Mouse (Mus musculus) spleen, adult 2 months (tissue): Measurements from ENCODE around the gene Dnah14. TPM values are rescaled to one million over a fixed set of nuclear protein-coding genes. Genes with fewer than 3 reads are reported as not detected.

Source experiments
- DNase-seq, 2 experiments: peaks; one replicate each; pipeline versions ENCODE4 v3.0.0 to v3.0.0-alpha.2; 2012 to 2021; ENCODE audit warnings: low spot score in 2 of 2, low read depth in 1 of 2
- H3K27ac ChIP-seq: fragments of 200-500 bp; 2 replicates; pipeline ENCODE4 v1.5.1; 2012; ENCODE audit warnings: low read length, inconsistent platforms; ENCODE audit not compliant: insufficient read depth
- H3K27me3 ChIP-seq: fragments of 200-500 bp; 2 replicates; pipeline ENCODE4 v1.6.1; 2012; ENCODE audit warnings: mild to moderate bottlenecking, moderate library complexity, low read length, inconsistent platforms; ENCODE audit not compliant: control insufficient read depth, insufficient read depth
- H3K36me3 ChIP-seq: fragments of 200-500 bp; 2 replicates; pipeline ENCODE4 v1.6.1; 2012; ENCODE audit warnings: mild to moderate bottlenecking, low read length, inconsistent platforms; ENCODE audit not compliant: control insufficient read depth, insufficient read depth
- H3K4me1 ChIP-seq: fragments of 200-500 bp; 2 replicates; pipeline ENCODE4 v1.6.1; 2011; ENCODE audit warnings: inconsistent platforms; ENCODE audit not compliant: control insufficient read depth, insufficient read depth, insufficient read length
- H3K4me3 ChIP-seq: fragments of 200-500 bp; 2 replicates; pipeline ENCODE4 v1.5.1; 2011; ENCODE audit warnings: mild to moderate bottlenecking, inconsistent platforms; ENCODE audit not compliant: insufficient read depth, insufficient read length; ENCODE audit errors: extremely low read depth
- CTCF ChIP-seq: fragments of 200-500 bp; IDR thresholded peaks from 2 replicates; pipeline ENCODE4 v1.5.1; 2011; ENCODE audit warnings: mild to moderate bottlenecking, inconsistent platforms; ENCODE audit not compliant: insufficient read depth, insufficient read length, insufficient replicate concordance; ENCODE audit errors: extremely low read depth
- POLR2A ChIP-seq: fragments of 200-500 bp; IDR thresholded peaks from 2 replicates; pipeline ENCODE4 v1.6.1; 2011; ENCODE audit warnings: low read depth, low read length, inconsistent platforms
- WGBS: fragments of 180-500 bp; shearing (Covaris S2); methylation state at CpG from one replicate; pipeline ENCODE4 v1.1.7; 2018; 5-methylcytosine and 5-hydroxymethylcytosine counted together
- polyA plus RNA-seq: library from polyadenylated mRNA; depleted of rRNA; stranded (reverse); fragments of >200 nt; gene quantifications from 2 replicates; pipeline ENCODE4 v1.2.3, GENCODE M21; 2012

Dnah14 gene
- polyA plus RNA-seq, 1 experiment = not detected

- no peak overlapping the region for H3K27ac ChIP-seq
- no peaks in the 10 kb centered on the region for H3K36me3 ChIP-seq
- TF ChIP-seq CTCF (no peak), POLR2A (no peak)
- no peak for DNase-seq
- no peak overlapping the region for H3K4me3 ChIP-seq
- WGBS = 78% methylated on average over 12 of the region's 12 CpGs
- no peaks in the 10 kb centered on the region for H3K27me3 ChIP-seq
- no peaks in the 10 kb centered on the region for H3K4me1 ChIP-seq
Observed at GRCm38 (mm10) chr1:181637997-181638713, 61.8 kb downstream of the Dnah14 start.

DNA sequence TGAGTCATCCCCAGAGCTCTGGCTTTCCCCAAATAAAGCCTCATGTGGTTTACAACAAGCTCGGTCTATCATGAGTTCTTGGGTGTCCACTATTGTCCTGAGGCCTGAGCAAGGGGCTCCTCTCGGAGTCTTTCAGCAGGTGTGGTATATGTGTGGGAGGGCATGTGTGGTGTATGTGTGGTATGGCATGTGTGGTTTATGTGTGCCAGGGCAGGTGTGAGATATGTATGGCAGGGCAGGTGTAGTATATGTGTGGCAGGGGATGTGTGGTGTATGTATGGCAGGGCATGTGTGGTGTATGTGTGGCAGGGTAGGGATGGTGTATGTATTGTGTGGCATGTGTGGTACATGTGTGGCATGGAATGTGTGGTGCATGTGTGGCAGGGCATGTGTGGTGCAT, 64.0 kb downstream of the Dnah14 start:
- 76% methylated on average over 2 of the region's 2 CpGs for WGBS
- Histone ChIP-seq H3K27ac (no peak overlapping the region), H3K27me3 (no peaks in the 10 kb centered on the region), H3K4me1 (no peaks in the 10 kb centered on the region), H3K36me3 (no peaks in the 10 kb centered on the region), H3K4me3 (no peak overlapping the region)
- DNase-seq = no peak
- TF ChIP-seq CTCF = no peak
- TF ChIP-seq POLR2A = no peak

GRCm38 (mm10) chr1:181647467-181647866, 71.1 kb downstream of the Dnah14 start:
- H3K4me3 ChIP-seq = no peak overlapping the region
- H3K27ac ChIP-seq = no peak overlapping the region
- H3K36me3 ChIP-seq = no peaks in the 10 kb centered on the region
- DNase-seq = no peak
- no peak for TF ChIP-seq POLR2A
- TF ChIP-seq CTCF = no peak
- WGBS = 61% methylated on average over 8 of the region's 8 CpGs
- no peaks in the 10 kb centered on the region for H3K27me3 ChIP-seq
- H3K4me1 ChIP-seq = no peaks in the 10 kb centered on the region

GRCm38 (mm10) chr1:181653481-181653880, 77.1 kb downstream of the Dnah14 start:
- no peak for DNase-seq

GRCm38 (mm10) chr1:181656421-181656820, 80.1 kb downstream of the Dnah14 start:
- DNase-seq = no peak
- Histone ChIP-seq H3K4me1 (no peaks in the 10 kb centered on the region), H3K4me3 (no peak overlapping the region), H3K27me3 (no peaks in the 10 kb centered on the region), H3K36me3 (no peaks in the 10 kb centered on the region), H3K27ac (no peak overlapping the region)
- TF ChIP-seq CTCF (no peak), POLR2A (no peak)
- WGBS = 88% methylated on average over 5 of the region's 5 CpGs

More at GRCm38 (mm10) chr1:181653481-181653880, 77.1 kb downstream of the Dnah14 start:
- Histone ChIP-seq H3K27me3 (no peaks in the 10 kb centered on the region), H3K4me3 (no peak overlapping the region), H3K36me3 (no peaks in the 10 kb centered on the region), H3K4me1 (no peaks in the 10 kb centered on the region), H3K27ac (no peak overlapping the region)
- no peak for TF ChIP-seq POLR2A
- TF ChIP-seq CTCF = no peak
- WGBS = 70% methylated on average over 3 of the region's 3 CpGs

DNA sequence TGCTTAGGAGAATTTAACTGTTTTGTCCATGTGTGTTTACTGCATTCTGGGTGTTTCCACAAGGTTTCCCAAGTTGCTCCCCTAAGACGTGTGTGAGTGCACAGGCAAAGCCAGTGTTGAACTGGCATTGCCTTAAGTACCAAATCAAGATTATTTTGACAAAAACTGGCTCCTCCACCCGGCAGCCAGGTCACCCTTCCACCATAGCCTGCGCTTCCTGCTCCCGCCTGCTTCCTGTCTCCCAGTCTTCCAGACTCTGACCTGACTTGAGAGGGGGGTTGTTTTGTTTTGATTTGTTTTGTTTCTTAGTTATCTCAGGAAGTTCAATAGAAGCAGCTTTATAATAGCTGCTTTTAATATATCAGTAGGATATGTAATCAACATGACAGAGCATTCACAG, 90.4 kb downstream of the Dnah14 start:
- 62% methylated on average over 4 of the region's 4 CpGs for WGBS
- no peak overlapping the region for H3K27ac ChIP-seq

More for the DNA sequence above, 90.4 kb downstream of the Dnah14 start:
- Histone ChIP-seq H3K36me3 (no peaks in the 10 kb centered on the region), H3K4me3 (no peak overlapping the region), H3K4me1 (no peaks in the 10 kb centered on the region), H3K27me3 (no peaks in the 10 kb centered on the region)
- no peak for TF ChIP-seq POLR2A
- no peak for TF ChIP-seq CTCF
- DNase-seq = no peak
